Comparison of ENCODE assay signal across 13 mouse cellular contexts in genomic region chr16:44507027-44507929, GRCm38 (mm10). TPM values are rescaled to one million over a fixed set of nuclear protein-coding genes. Genes with fewer than 3 reads are reported as not detected.
DNase-seq lines count a peak whose midpoint lies in the region; ATAC-seq and TF ChIP-seq lines count a peak whose summit lies in the region.
"Had no signal": no experiment of that assay in that cellular context is flagged by ENCODE, and none has a peak within 500 bp of the region (broad histone marks: within the 10 kb centered on the region; RNA-seq: fewer than 3 reads in every experiment).

No protein-coding gene starts in this region.

- H3K4me3 ChIP-seq in hindbrain, embryonic 11.5 days (ENCODE audit: low read depth, low read length): no peak overlapping the region
- H3K4me3 ChIP-seq: erythroblast, embryonic 14.5 days had no signal

- H3K9ac ChIP-seq in hindbrain, embryonic 11.5 days (ENCODE audit: low read depth, low read length): no peak overlapping the region

- CTCF ChIA-PET in Patski (lab: Charles Lee): interaction anchor here (0.9 to 1.6 kb wide), 5 partner anchors 12 to 210 kb away, joined by 3 to 4 read pairs (median 4); no protein-coding TSS in a partner anchor

- in situ Hi-C loops in Patski (cut with MboI; ENCODE audit: low pct_unique_long_range_greater_than_20kb): no loop called here

- TF ChIP-seq CTCF in Patski (IDR thresholded peaks at IDR 0.05): no peak

- no peaks in the 10 kb centered on the region for H3K9me3 ChIP-seq in hindbrain, embryonic 11.5 days (ENCODE audit: control insufficient read depth, low read length)

- 73% methylated on average over 10 of the region's 10 CpGs for WGBS in hindbrain, embryonic 11.5 days

- no peak overlapping the region for H3K4me2 ChIP-seq in hindbrain, embryonic 11.5 days (replicated peaks; ENCODE audit: low read depth, low read length)

- POLR2A ChIA-PET in Patski (lab: Charles Lee): no interaction called here

- peaks cover 11% of the 10 kb centered on the region for H3K36me3 ChIP-seq in hindbrain, embryonic 11.5 days (ENCODE audit: control insufficient read depth, insufficient read depth, low read length)

- H3K4me1 ChIP-seq in hindbrain, embryonic 11.5 days (replicated peaks; ENCODE audit: control insufficient read depth, insufficient read depth, low read length): no peaks in the 10 kb centered on the region

- peak; percentile 12 for ATAC-seq in Patski
- 0 out of 2 replicates have a peak, but pooled peaks have one; percentile 23 for ATAC-seq in hindbrain, embryonic 11.5 days (ENCODE audit: low FRiP score)
- ATAC-seq in activated CD4-positive, CD25-positive, alpha-beta regulatory T cell, adult 4 months: no peak

- DNase-seq in cerebellum, postnatal 10 days: peak; percentile 72 to 78
- DNase-seq in cerebellum, adult 8-10 months: no peak
- no peak for DNase-seq in Patski (ENCODE audit: low read depth, low spot score)
- no peak for DNase-seq in hindbrain, embryonic 11.5 days (ENCODE audit: low spot score)
- DNase-seq in lung, postnatal 4 days: peak; percentile 46 to 63
- DNase-seq in right cerebral cortex, postnatal 25 days: no peak
- DNase-seq in right cerebral cortex, postnatal 10 days (ENCODE audit: low spot score in 2 of 2): no peak
- DNase-seq: adrenal gland, postnatal 25 days; cerebellum, adult 9-10 months; heart, adult 18-20 months had no signal

- H3K27me3 ChIP-seq in Patski: no peaks in the 10 kb centered on the region
- H3K27me3 ChIP-seq in hindbrain, embryonic 11.5 days (ENCODE audit: control insufficient read depth, insufficient read depth, low read length): no peaks in the 10 kb centered on the region

- H3K27ac ChIP-seq in hindbrain, embryonic 11.5 days (ENCODE audit: low read depth, low read length): no peak overlapping the region; the same call in 1 of the 2 replicates
- H3K27ac ChIP-seq: macrophage had no signal

RNA-seq across cellular contexts. Expression of gene Boc, which starts 51.4 kb away (rescaled TPM):
- polyA plus RNA-seq in Patski (2021): 13.8 TPM
- 34.3 and 41.7 TPM in 2 replicates for polyA plus RNA-seq in hindbrain, embryonic 11.5 days (2014; fragmentation: Nextera tagmentation; extraction: Ambion mirVana)
- polyA plus RNA-seq in activated CD4-positive, CD25-positive, alpha-beta regulatory T cell, adult 4 months (2017; shearing (Covaris generic)): under 1 TPM; 0.09 to 0.10 TPM
- polyA plus RNA-seq: erythroblast, embryonic 14.5 days had no signal

Comparison
In these comparisons a context has a peak if more than half of its experiments do, and no peak if none do; other contexts are left out.
1. DNase-seq: peak in cerebellum, postnatal 10 days (2 of 2) and lung, postnatal 4 days (2 of 2); none in cerebellum, adult 8-10 months (single experiment), Patski (single experiment), hindbrain, embryonic 11.5 days (single experiment), right cerebral cortex, postnatal 25 days (single experiment) and right cerebral cortex, postnatal 10 days (0 of 2).
2. RNA of gene Boc, which starts 51.4 kb away (polyA plus RNA-seq): 34.3 to 41.7 TPM in hindbrain, embryonic 11.5 days and 13.8 TPM in Patski (single experiment); 0.09 to 0.10 TPM in activated CD4-positive, CD25-positive, alpha-beta regulatory T cell, adult 4 months; every median in the first group is over 10 times any median in the second.